Mouse (Mus musculus) frontal cortex, postnatal 10 days (tissue): Measurements from ENCODE around the gene Fcho2.
"Not testable (repeated sequence)": the region's sequence is repeated elsewhere in the genome, so short reads cannot be mapped to it uniquely, and the experiment has no call there.

Experiments
- DNase-seq, 2 experiments: peaks; one replicate each; pipeline ENCODE4 v3.0.0; 2022; ENCODE audit warnings: low spot score in 2 of 2, mixed read lengths in 1 of 2

Fcho2 gene

DNA sequence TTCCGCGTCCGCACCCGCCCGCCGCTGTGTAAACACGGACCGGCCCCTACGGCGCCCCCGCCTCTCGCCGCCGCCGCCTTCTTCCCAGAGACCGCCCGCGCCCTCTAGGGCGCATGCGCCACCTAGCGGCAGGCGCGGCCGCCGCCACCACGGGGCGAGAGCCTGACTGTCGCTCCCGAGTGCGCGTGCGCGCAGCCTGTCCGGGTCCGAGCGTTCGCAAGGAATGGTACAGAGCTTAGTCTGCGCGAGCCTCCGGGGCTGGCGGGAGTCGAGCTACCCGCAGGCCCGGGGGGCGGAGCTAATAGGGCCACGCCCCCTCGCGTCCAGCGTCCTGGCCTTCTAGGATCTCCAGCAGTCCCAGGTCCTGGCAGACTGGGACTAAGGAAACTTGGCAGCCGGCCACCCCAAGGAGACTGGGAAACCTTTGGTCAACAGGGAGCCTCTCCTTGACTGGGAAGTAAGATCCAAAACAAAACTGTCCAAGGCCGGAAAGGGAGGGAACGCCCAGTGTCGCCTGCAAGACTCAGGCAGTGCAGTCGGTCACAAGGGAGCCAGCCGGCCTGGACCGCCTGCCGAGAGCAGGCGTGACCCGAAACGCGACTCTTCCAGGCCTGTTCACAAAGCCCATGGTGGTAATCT lies at the start of gene Fcho2:
Fcho2 (minus strand) TSS at position 303 of the 639 bp plus-strand sequence.
- DNase-seq: peak; percentile 94 to 96

DNA sequence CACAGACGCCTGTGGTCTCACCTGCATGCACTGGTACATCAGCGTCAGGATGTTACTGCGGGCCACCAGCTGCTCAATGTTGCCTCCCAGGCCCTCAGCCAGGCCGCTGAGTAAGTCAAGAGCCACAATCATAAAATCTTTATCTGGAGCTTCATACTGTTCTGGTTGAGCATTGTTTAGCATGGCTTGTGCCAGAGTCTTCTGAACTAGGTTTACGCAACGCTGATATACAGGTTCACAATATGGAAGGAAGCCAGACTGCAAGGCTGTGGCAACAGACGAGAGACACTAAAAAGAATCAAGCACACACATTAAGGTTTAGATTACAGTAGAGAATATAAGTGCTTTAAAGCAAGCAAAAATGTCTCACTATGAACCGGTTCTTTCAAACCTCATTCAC lies 40.0 kb upstream of the Fcho2 start:
- no peak for DNase-seq

- DNase-seq: no peak
Measured at GRCm38 (mm10) chr13:98845794-98846193, 30.5 kb upstream of the Fcho2 start.

DNA sequence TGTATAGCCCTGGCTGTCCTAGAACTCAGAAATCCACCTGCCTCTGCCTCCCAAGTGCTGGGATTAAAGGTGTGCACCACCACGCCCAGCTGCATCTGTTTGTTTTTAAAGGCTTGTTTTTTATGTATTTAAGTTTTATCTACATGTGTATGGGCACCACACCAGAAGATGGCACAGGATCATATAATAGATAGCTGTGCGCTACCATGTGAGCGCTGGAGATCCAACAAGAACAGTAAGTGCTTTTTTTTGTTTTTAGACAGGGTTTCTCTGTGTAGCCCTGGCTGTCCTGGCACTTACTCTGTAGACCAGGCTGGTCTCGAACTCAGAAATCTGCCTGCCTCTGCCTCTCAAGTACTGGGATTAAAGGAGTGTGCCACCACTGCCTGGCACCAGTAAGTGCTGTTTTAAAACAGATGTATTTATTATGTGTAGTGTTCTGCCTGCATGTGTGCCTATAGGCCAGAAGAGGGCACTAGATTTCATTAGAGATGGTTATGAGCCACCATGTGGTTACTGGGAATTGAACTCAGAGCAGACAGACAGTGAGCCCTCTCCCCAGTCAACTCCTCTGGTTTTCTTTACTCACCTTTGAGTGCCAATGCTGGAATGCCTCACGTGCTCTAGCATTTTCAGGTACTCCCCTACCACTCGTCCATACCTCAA lies 21.3 kb upstream of the Fcho2 start:
- no peak for DNase-seq

GRCm38 (mm10) chr13:98835740-98836139 lies 20.5 kb upstream of the Fcho2 start:
- peak in 1 of 2 experiments; percentile 3 for DNase-seq

DNA sequence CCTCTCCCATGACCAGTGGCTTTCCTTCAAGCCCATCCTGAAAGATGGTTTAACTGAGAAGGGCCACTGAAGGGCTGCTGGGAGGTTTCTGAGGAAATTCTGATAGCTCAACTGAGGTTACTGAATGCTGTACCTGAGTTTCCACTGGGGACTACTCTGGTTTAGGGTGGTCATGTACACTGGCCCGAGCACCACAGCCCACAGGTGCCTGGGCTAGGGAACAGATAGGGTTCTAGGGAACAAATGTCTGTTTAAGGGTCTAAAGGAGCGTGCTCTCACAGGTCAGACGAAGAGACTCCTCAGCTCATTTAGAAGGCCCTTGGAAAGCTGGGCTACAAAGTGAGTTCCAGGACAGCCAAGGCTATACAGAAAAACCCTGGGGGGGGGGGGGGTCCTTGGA lies 19.5 kb upstream of the Fcho2 start:
- DNase-seq: no peak

DNA sequence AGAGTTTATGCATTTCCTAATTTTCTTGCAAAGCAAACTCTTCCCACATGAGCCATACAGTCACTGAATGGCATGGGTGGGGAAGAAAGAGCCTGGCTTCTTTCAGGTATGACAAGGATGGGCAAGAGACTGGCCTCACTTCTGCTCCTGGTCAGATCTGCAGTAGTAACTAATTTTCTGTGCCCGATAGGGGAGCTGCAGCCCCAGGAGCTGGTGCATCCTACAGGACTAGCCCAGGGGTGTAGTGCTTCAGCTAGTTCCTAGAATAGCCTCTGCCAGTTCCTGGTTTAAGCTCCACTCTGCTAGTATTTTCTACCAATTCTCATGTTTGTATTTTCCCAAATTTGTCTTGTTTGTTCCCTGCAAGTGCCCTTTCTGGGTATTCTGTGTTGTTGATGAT lies 18.9 kb upstream of the Fcho2 start:
- no peak for DNase-seq

GRCm38 (mm10) chr13:98832451-98833450 lies 17.5 kb upstream of the Fcho2 start:
- DNase-seq: peak in 1 of 2 experiments; percentile 5

GRCm38 (mm10) chr13:98829026-98829425 lies 13.8 kb upstream of the Fcho2 start:
- not testable (repeated sequence) for DNase-seq

DNA sequence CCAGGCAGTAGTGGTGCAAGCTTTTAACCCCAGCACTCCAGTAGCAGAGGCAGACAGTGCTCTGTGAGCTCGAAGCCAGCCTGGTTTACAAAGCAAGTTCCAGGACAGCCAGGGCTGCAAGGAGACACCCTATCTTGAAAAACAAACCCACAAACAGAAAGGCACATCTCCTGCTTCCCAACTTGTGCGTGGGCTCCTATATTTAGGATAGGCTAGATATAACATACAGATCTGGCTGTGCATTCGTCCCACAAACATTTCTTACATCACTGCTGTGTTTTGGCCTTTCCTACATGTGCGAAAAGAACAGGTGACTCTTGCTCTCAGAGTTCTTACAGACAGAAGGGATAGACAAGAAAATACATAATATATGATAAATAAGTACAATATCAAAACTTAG lies 10.3 kb upstream of the Fcho2 start:
- DNase-seq: peak; percentile 2 to 4

- DNase-seq: no peak
Measured at GRCm38 (mm10) chr13:98819094-98819493, 3.8 kb upstream of the Fcho2 start.

GRCm38 (mm10) chr13:98818205-98818604 lies 3.0 kb upstream of the Fcho2 start:
- no peak for DNase-seq

- DNase-seq: no peak
Measured at GRCm38 (mm10) chr13:98817766-98818165, 2.5 kb upstream of the Fcho2 start.

DNA sequence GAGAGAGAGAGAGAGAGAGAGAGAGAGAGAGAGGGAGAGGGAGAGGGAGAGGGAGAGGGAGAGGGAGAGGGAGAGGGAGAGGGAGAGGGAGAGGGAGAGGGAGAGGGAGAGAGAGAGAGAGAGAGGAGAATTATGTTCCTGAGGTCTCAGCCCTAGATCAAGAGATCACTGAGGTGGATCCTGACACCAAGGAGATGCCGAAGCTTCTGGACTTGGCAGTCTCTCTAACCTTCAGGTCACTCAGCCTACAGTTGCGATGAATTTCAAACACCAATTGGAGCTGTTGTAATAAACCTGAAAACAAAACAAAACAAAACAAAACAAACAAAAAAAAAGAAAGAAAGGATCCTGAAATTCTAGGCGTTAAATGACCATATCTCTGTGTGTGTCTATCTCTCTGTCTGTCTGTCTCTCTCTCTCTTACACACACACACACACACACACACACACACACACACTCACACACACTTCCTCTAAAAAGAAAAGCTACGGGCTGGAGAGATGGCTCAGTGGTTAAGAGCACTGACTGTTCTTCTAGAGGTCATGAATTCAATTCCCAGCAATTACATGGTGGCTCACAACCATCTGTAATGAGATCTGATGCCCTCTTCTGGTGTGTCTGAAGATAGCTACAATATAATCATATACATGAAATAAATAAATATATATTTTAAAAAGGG lies 1.9 kb upstream of the Fcho2 start:
- DNase-seq: not testable (repeated sequence)

DNA sequence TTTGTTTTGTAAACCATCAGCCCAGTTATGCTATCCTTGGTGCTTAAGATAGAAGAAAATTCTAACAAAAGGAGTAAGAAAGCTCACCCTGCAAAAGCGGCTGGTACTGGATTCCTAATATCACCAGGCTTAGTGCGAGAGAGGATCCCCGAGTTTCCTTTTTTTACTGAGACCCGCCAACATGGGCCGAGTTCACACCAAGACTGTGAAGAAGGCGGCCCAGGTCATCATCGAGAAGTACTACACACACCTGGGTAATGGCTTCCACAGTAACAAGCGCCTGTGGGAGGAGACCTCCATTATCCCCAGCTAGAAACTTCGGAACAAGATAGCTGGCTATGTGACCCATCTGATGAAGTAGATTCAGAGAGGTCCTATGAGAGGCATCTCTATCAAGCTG lies 1.3 kb upstream of the Fcho2 start:
- DNase-seq: no peak

DNA sequence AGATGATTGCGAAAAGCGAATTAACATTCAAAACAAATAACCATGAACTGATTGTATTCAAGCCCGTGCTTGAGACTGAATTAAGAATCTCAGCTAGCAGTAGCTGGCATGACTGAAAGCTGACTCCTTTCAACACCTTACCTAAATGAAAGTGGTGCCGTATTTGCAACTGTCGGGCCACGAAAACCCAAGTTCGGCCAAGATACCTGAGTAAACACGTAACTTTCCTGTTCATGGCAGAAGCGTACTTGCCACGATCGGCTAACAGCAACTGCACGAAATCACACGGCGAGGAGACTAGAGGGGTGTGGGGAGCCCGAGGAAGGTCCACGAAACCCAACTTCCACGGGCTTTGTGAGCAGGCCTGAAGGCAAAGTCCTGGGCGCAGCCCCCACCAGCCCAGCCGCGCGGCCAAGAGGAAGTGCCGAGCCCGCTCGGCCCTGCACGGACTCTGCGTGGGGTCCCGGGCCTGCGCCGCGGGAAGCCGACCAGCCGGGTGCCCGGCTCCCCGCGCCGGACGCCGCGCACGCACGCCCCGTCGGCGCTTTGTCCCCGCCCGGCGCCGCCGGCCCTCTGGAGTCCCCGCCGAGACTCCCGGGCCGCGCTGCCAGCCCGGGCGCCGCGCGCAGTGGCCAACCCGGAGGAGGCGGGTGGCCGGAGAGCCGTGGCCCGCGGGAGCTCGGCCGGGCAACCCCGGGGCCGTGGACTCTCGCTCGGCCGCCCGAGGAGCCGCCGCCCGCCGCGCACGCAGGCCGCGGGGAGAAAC lies 791 bp downstream of the Fcho2 start:
- DNase-seq: peak in 1 of 2 experiments; percentile 39

DNA sequence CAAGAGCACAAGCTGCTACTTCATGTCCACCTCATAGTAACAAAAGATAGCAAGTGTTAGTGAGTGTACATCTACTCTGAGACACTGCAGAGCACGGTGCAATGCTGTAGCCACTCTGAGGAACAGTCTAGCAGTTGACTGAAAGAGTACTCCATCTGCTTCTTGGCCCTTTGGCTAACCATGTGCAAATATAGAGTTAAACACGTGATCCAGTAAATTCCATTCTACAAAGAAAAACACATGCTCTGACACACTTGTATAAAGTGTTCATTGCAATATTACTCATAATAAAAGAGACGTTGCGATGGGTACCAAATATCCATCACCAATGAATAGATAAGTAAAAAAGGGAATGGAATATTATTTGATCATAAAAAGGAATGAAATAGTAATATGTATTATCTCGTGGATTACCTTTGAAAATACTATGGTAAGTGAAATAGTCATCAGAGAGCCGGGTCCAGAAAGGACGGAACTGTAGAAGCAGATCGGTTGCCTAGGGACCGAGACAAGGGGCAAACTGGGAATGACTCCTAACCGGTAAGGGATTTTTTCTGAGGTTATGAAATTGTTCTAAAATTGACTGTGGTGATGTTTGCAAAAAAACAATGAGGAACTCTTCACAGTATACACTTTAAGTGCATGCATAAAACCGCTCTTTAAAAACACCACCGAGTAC lies 1.5 kb downstream of the Fcho2 start:
- DNase-seq: no peak

- no peak for DNase-seq
Measured at GRCm38 (mm10) chr13:98813167-98813566, 2.1 kb downstream of the Fcho2 start.

DNA sequence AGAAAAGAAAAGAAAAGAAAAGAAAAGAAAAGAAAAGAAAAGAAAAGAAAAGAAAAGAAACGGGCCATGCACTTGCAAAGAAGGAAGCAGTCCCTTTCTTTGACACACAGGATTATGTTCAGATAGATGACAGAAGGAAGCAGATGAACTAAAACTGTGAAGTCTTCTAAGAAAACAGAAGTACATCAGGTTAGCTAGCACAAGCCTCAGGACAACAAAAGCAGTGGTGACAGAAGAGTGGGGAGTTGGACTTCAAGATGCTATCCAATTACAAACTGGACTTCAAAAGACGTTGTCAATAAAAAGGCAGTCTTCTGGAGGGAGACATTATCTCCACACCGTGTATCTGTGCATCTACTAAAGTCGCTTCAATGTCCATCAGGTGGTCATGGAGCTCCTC lies 3.0 kb downstream of the Fcho2 start:
- DNase-seq: no peak

DNA sequence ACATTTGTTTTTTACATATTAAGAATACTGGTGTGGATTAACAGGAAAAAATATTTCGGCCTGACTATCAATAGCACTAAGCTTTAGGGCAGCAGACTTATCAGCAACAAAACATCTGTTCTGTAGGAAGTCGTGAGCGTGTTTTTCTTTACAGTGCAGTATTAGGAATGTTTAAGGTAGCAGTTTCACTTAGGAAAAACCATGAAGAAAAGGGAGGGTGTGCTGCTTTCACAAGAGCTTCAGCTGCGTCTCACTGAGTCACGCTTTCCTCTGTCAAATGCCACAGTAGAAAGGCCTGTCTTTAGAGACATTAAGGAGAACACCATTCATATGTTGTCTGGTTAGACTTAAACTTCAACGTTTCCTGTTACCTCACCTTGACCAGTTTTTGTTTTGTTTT lies 5.1 kb downstream of the Fcho2 start:
- DNase-seq: no peak
